Mouse (Mus musculus) kidney, adult 2 months (tissue): ENCODE measurements around the gene Rnf169. TPM values are rescaled to one million over a fixed set of nuclear protein-coding genes. Genes with fewer than 3 reads are reported as not detected.

Experiments
- DNase-seq: peaks from one replicate; pipeline ENCODE4 v3.0.0; 2021
- H3K27ac ChIP-seq: fragments of 200-500 bp; 2 replicates; pipeline ENCODE4 v1.5.1; 2012; ENCODE audit warnings: low read depth, low read length, control low read depth, inconsistent platforms; ENCODE audit not compliant: insufficient read depth
- H3K27me3 ChIP-seq: fragments of 200-500 bp; replicated peaks from 2 replicates; pipeline ENCODE4 v1.6.1; 2012; ENCODE audit warnings: mild to moderate bottlenecking, moderate library complexity, low read length, inconsistent platforms; ENCODE audit not compliant: control insufficient read depth, insufficient read depth
- H3K36me3 ChIP-seq: fragments of 200-500 bp; 2 replicates; pipeline ENCODE4 v1.6.1; 2012; ENCODE audit warnings: mild to moderate bottlenecking, moderate library complexity, low read length, inconsistent platforms; ENCODE audit not compliant: control insufficient read depth, insufficient read depth
- H3K4me1 ChIP-seq: fragments of 200-500 bp; 2 replicates; pipeline ENCODE4 v1.6.1; 2011; ENCODE audit warnings: low read length; ENCODE audit not compliant: control insufficient read depth, insufficient read depth
- H3K4me3 ChIP-seq: fragments of 200-500 bp; 2 replicates; pipeline ENCODE4 v1.5.1; 2011; ENCODE audit warnings: mild to moderate bottlenecking, low read depth, low read length, control low read depth; ENCODE audit not compliant: insufficient read depth
- CTCF ChIP-seq: fragments of 200-500 bp; conservative IDR thresholded peaks from 2 replicates; pipeline ENCODE4 v1.5.1; 2011; ENCODE audit warnings: low read depth, mild to moderate bottlenecking, control low read depth, low read length, moderate library complexity, mixed read lengths; ENCODE audit not compliant: insufficient read depth, insufficient read length
- POLR2A ChIP-seq: fragments of 200-500 bp; IDR thresholded peaks from one replicate; pipeline ENCODE4 v1.6.1; 2011; ENCODE audit warnings: low read depth, low read length, control low read depth
- WGBS: fragments of 180-500 bp; shearing (Covaris S2); methylation state at CpG from one replicate; pipeline ENCODE4 v1.1.7; 2018; 5-methylcytosine and 5-hydroxymethylcytosine counted together
- polyA plus RNA-seq: library from polyadenylated mRNA; depleted of rRNA; stranded (reverse); fragments of >200 nt; gene quantifications from 2 replicates; pipeline ENCODE4 v1.2.3, GENCODE M21; 2012

The Rnf169 gene
- polyA plus RNA-seq, 1 experiment = 5.7 TPM

DNA sequence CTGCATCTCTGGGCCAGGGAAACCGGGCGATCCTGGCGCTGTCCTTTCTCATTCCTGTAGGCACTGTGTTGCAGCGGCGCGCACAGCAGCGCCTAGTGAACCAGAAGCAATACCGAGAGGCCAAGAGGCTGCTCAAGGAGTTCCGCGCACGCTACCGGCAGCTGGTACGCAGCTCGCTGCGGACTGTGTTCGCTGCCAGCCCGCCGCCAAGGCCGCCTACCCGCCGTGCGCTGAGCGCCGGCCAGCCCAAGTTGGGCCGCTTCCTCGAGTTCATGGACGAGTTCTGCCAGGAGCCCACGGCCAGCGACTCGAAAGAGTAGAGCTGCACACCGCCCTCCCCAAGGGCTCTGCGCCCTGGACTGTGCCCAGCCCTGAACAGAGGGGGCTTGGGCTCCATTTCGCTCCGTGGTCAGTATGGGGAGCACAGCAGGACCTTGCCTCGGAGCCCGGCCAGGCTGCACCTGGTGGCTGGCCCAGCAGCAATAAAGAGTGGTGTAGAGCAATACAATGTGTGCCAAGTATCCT, 62.9 kb downstream of the Rnf169 start:
- TF ChIP-seq POLR2A (no peak), CTCF (no peak)

DNA sequence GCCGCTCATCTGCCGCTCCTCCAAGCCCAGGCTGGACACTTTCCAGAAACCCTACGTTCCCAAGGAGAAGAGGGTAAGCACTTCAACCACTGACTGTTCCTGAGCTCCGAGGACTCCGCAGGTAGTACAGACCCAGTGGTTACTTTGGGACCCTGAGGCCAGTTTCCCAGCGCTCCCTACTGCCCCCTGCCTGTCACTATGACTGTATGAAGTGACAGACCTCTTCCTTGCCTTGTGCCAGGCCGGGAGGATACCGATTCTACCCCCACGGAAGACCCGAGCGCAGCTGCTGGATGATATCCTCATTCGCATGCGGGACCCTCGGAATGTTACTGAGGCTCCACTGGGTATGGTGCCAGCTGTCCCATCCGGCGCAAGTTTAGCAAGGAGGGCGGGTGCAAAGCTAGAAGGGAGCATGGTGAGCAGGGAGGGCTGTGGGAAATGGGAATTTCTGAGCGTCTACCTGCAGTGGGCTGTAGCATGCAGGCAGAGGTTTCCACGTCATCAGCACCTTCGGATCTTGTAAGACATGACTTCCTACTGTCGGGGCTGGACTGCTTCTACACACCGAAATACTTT, 63.4 kb downstream of the Rnf169 start:
- Histone ChIP-seq H3K4me1 (peaks cover 9% of the 10 kb centered on the region), H3K4me3 (peak overlapping the region; percentile 29), H3K36me3 (no peaks in the 10 kb centered on the region), H3K27ac (no peak overlapping the region), H3K27me3 (no peaks in the 10 kb centered on the region)
- DNase-seq = peak; percentile 31
- TF ChIP-seq CTCF (peak; percentile 58), POLR2A (no peak)
- 4% methylated on average over 22 of the region's 22 CpGs for WGBS

More for the DNA sequence above, 62.9 kb downstream of the Rnf169 start:
- under 1% methylated on average over 36 of the region's 36 CpGs for WGBS
- no peaks in the 10 kb centered on the region for H3K36me3 ChIP-seq
- no peaks in the 10 kb centered on the region for H3K27me3 ChIP-seq
- H3K4me1 ChIP-seq = peaks cover 9% of the 10 kb centered on the region
- H3K27ac ChIP-seq = no peak overlapping the region
- DNase-seq = peak; percentile 34
- peak overlapping the region; percentile 29 for H3K4me3 ChIP-seq

GRCm38 (mm10) chr7:99915511-99915910, 64.7 kb downstream of the Rnf169 start:
- TF ChIP-seq POLR2A (no peak), CTCF (no peak)
- WGBS = 68% methylated on average over 2 of the region's 2 CpGs
- Histone ChIP-seq H3K4me3 (no peak overlapping the region), H3K36me3 (no peaks in the 10 kb centered on the region), H3K4me1 (peaks cover 9% of the 10 kb centered on the region), H3K27me3 (no peaks in the 10 kb centered on the region), H3K27ac (no peak overlapping the region)
- no peak for DNase-seq

DNA sequence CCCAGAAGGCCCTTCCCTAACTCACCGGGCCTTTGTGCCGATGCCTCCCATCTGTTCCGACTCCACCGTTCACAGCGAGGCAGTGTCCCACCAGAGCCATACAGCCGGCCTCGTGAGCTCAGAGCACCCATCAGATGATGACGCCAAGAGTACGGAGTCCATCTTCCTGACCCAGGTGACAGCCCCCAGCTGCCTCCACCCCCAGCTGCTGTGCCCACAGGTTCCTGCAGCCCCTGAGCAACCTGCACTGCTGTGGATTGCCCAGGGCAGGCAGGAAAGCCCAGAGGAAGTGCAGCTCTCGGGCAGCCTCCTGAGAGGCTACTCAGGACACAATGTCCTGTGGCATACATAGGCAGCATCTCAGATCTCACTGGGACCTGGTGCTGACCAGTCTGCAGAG, 65.9 kb downstream of the Rnf169 start:
- no peak for DNase-seq
- TF ChIP-seq POLR2A (no peak), CTCF (no peak)
- WGBS = 80% methylated on average over 10 of the region's 10 CpGs
- peaks cover 9% of the 10 kb centered on the region for H3K4me1 ChIP-seq
- no peaks in the 10 kb centered on the region for H3K36me3 ChIP-seq
- no peaks in the 10 kb centered on the region for H3K27me3 ChIP-seq
- no peak overlapping the region for H3K4me3 ChIP-seq
- H3K27ac ChIP-seq = no peak overlapping the region

DNA sequence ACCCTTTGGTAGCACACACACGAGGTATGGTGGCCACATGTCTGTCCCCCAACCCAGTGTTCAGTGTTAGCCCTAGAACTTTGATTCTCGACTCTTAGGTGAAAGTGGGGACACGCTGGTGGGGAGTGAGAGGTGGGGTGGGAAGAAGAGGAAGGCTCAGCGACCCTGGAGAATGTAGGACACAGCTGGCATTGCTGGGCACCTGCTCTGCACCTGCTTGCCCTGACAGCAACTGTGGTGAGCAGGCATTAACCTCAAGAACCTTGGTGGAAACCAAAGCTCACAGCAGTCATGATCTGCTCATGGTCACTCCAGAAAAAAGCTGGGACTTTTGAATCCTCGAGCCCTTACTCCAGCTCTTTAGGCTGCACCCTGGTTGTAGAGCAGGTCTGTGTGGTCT, 69.2 kb downstream of the Rnf169 start:
- Histone ChIP-seq H3K4me3 (no peak overlapping the region), H3K27me3 (no peaks in the 10 kb centered on the region), H3K4me1 (no peaks in the 10 kb centered on the region), H3K36me3 (no peaks in the 10 kb centered on the region), H3K27ac (no peak overlapping the region)
- 80% methylated on average over 5 of the region's 5 CpGs for WGBS
- no peak for DNase-seq
- no peak for TF ChIP-seq POLR2A

GRCm38 (mm10) chr7:99907463-99907862, 72.8 kb downstream of the Rnf169 start:
- DNase-seq = no peak
- WGBS = 79% methylated on average over 3 of the region's 3 CpGs
- no peak for TF ChIP-seq POLR2A
- no peak for TF ChIP-seq CTCF

GRCm38 (mm10) chr7:99906346-99906745, 73.9 kb downstream of the Rnf169 start:
- Histone ChIP-seq H3K4me1 (no peaks in the 10 kb centered on the region), H3K27ac (no peak overlapping the region), H3K36me3 (no peaks in the 10 kb centered on the region), H3K27me3 (no peaks in the 10 kb centered on the region), H3K4me3 (no peak overlapping the region)
- no peak for DNase-seq
- 80% methylated on average over 3 of the region's 3 CpGs for WGBS
- no peak for TF ChIP-seq CTCF
- TF ChIP-seq POLR2A = no peak

More at GRCm38 (mm10) chr7:99907463-99907862, 72.8 kb downstream of the Rnf169 start:
- Histone ChIP-seq H3K36me3 (no peaks in the 10 kb centered on the region), H3K4me3 (no peak overlapping the region), H3K4me1 (no peaks in the 10 kb centered on the region), H3K27ac (no peak overlapping the region), H3K27me3 (no peaks in the 10 kb centered on the region)
